Mouse (Mus musculus) cerebellum, postnatal 25 days (tissue): Measurements from ENCODE around the gene Etl4.
"Not testable (repeated sequence)": the region's sequence is repeated elsewhere in the genome, so short reads cannot be mapped to it uniquely, and the experiment has no call there.

Experiments
- DNase-seq, 2 experiments: peaks; one replicate each; pipeline ENCODE4 v3.0.0; 2021; ENCODE audit warnings: mixed read lengths in 2 of 2

Etl4 gene

GRCm38 (mm10) chr2:20168156-20168555 is 258.6 kb downstream of the Etl4 start:
- no peak for DNase-seq

GRCm38 (mm10) chr2:20176456-20177184 is 267.0 kb downstream of the Etl4 start:
- DNase-seq: not testable (repeated sequence)

GRCm38 (mm10) chr2:20177236-20177635 is 267.7 kb downstream of the Etl4 start:
- DNase-seq: not testable (repeated sequence)

GRCm38 (mm10) chr2:20180561-20180960 is 271.0 kb downstream of the Etl4 start:
- not testable (repeated sequence) for DNase-seq

GRCm38 (mm10) chr2:20187223-20187622 is 277.6 kb downstream of the Etl4 start:
- not testable (repeated sequence) for DNase-seq

GRCm38 (mm10) chr2:20203011-20203410 is 293.4 kb downstream of the Etl4 start:
- no peak for DNase-seq

GRCm38 (mm10) chr2:20206647-20207046 is 297.1 kb downstream of the Etl4 start:
- no peak for DNase-seq

- peak; percentile 16 to 18 for DNase-seq
Measured at GRCm38 (mm10) chr2:20208683-20209194, 299.2 kb downstream of the Etl4 start.

GRCm38 (mm10) chr2:20209359-20209758 is 299.8 kb downstream of the Etl4 start:
- no peak for DNase-seq

GRCm38 (mm10) chr2:20216275-20216674 is 306.7 kb downstream of the Etl4 start:
- DNase-seq: no peak

GRCm38 (mm10) chr2:20216686-20217437 is 307.3 kb downstream of the Etl4 start:
- no peak for DNase-seq

GRCm38 (mm10) chr2:20231371-20231770 is 321.8 kb downstream of the Etl4 start:
- DNase-seq: no peak

GRCm38 (mm10) chr2:20248043-20248664 is 338.6 kb downstream of the Etl4 start:
- no peak for DNase-seq

GRCm38 (mm10) chr2:20249403-20249802 is 339.8 kb downstream of the Etl4 start:
- no peak for DNase-seq

GRCm38 (mm10) chr2:20276124-20276523 is 366.5 kb downstream of the Etl4 start:
- DNase-seq: peak; percentile 28 to 72

- no peak for DNase-seq
Measured at GRCm38 (mm10) chr2:20281903-20282302, 372.3 kb downstream of the Etl4 start.

GRCm38 (mm10) chr2:20284425-20284824 is 374.8 kb downstream of the Etl4 start:
- DNase-seq: no peak

GRCm38 (mm10) chr2:20290982-20291740 is 381.6 kb downstream of the Etl4 start:
- no peak for DNase-seq

- no peak for DNase-seq
Measured at GRCm38 (mm10) chr2:20291741-20292110, 382.1 kb downstream of the Etl4 start.

GRCm38 (mm10) chr2:20293336-20293735 is 383.8 kb downstream of the Etl4 start:
- peak; percentile 66 to 75 for DNase-seq

GRCm38 (mm10) chr2:20294596-20294995 is 385.0 kb downstream of the Etl4 start:
- no peak for DNase-seq

GRCm38 (mm10) chr2:20302517-20302916 is 392.9 kb downstream of the Etl4 start:
- no peak for DNase-seq

- DNase-seq: no peak
Measured at GRCm38 (mm10) chr2:20324954-20325353, 415.4 kb downstream of the Etl4 start.
